Mouse (Mus musculus): ENCODE results near the gene Malrd1. TPM values are rescaled to one million over a fixed set of nuclear protein-coding genes. Genes with fewer than 3 reads are reported as not detected.

The Malrd1 gene
- polyA plus RNA-seq (2012; rRNA removed), result not detected in 2 replicates

DNA sequence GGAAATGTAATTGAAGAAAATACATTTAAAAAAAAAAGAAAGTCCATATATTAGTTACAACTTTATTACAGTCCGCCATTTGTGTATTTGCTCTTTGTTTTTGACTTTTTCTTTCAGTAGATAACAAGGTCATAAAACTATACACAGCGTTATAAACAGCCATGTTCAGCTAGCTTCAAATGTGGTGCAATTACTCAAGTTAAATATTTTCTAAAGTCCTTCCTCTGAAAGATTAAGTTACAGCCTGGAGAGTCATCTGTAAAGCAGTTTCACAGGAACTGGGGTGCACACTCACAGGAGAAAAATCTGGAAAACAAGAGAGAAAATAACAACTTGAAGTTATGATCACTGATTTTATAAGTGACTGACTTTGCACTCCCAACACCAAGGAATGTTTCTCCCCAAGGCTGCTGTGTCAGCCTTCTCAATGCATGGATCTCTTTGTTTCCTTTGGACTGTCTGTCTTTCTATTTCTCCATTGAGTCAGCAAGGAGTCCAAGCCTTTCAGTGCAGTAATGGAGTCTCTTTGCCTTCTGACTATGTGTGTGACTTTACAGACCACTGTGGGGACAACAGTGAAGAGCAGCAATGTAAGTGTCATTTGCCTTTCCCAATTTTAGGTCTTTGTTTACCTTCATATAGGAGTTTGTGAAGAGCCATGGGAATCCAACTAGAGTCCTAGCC lies at the start of gene Malrd1:
TSS of gene Malrd1 (plus strand) at position 239 of the 684 bp plus-strand sequence.

